Mouse (Mus musculus) layer of hippocampus, postnatal 36 days (tissue): ENCODE results near the gene Klra2. TPM values are rescaled to one million over a fixed set of nuclear protein-coding genes. Genes with fewer than 3 reads are reported as not detected.
"Not testable (repeated sequence)": the region's sequence is repeated elsewhere in the genome, so short reads cannot be mapped to it uniquely, and the experiment has no call there.

Experiments used
- DNase-seq, 2 experiments: peaks; one replicate each; pipeline ENCODE4 v3.0.0; 2022
- total RNA-seq, 2 experiments: library from RNA; stranded (reverse); gene quantifications; 2 replicates each; pipeline ENCODE4 v1.2.3; 2021

The Klra2 gene
- under 1 TPM; 0.62 to 0.63 TPM for total RNA-seq

- no peak for DNase-seq
Observed at GRCm38 (mm10) chr6:131247206-131247605, at the start of gene Klra2. Klra2 (minus strand) TSS chr6:131247362.

GRCm38 (mm10) chr6:131294435-131295112, 47.4 kb upstream of the Klra2 start:
- no peak for DNase-seq

- no peak for DNase-seq
Observed at GRCm38 (mm10) chr6:131293916-131294315, 46.8 kb upstream of the Klra2 start.

- peak; percentile 80 to 81 for DNase-seq
Observed at GRCm38 (mm10) chr6:131292991-131293788, 46.0 kb upstream of the Klra2 start, which contains the start of gene Magohb. Magohb (minus strand) TSS chr6:131293244.

- no peak for DNase-seq
Observed at GRCm38 (mm10) chr6:131292276-131292990, 45.3 kb upstream of the Klra2 start.

GRCm38 (mm10) chr6:131290430-131290829, 43.3 kb upstream of the Klra2 start:
- DNase-seq = no peak

GRCm38 (mm10) chr6:131278160-131278559, 31.0 kb upstream of the Klra2 start:
- DNase-seq = not testable (repeated sequence)

GRCm38 (mm10) chr6:131276659-131277058, 29.5 kb upstream of the Klra2 start:
- no peak for DNase-seq

GRCm38 (mm10) chr6:131272311-131272710, 25.1 kb upstream of the Klra2 start:
- DNase-seq = no peak

- no peak for DNase-seq
Observed at GRCm38 (mm10) chr6:131270312-131270711, 23.1 kb upstream of the Klra2 start.

- no peak for DNase-seq
Observed at GRCm38 (mm10) chr6:131269599-131269998, 22.4 kb upstream of the Klra2 start.

- DNase-seq = no peak
Observed at GRCm38 (mm10) chr6:131264175-131264574, 17.0 kb upstream of the Klra2 start.

- no peak for DNase-seq
Observed at GRCm38 (mm10) chr6:131262778-131263177, 15.6 kb upstream of the Klra2 start.

GRCm38 (mm10) chr6:131262009-131262408, 14.8 kb upstream of the Klra2 start:
- DNase-seq = no peak

GRCm38 (mm10) chr6:131245081-131245480, 2.1 kb downstream of the Klra2 start:
- DNase-seq = no peak

Other genes starting within 250 kb of the Klra2 start
- 10 to 100 TPM in 1 of 2 experiments, 1 to 10 TPM in 1; 9.7 to 14.1 TPM for gene Magohb, start 45.9 kb upstream of the Klra2 start, total RNA-seq
- gene Styk1, start 106.2 kb upstream of the Klra2 start, total RNA-seq = under 1 TPM; 0.51 to 0.52 TPM
- gene Ybx3, start 141.1 kb upstream of the Klra2 start, total RNA-seq = 10 to 100 TPM; 41.3 to 42.9 TPM
- not detected for gene 5430401F13Rik, start 239.0 kb upstream of the Klra2 start, total RNA-seq
- gene Gm6619, start 239.0 kb upstream of the Klra2 start, total RNA-seq = not detected